Mouse (Mus musculus) lung, adult 2 months (tissue): ENCODE measurements around the gene Arhgap31.
"Not testable (repeated sequence)": the region's sequence is repeated elsewhere in the genome, so short reads cannot be mapped to it uniquely, and the experiment has no call there.

ENCODE experiments used
- CTCF ChIP-seq: fragments of 200-500 bp; IDR thresholded peaks from 2 replicates; pipeline ENCODE4 v1.5.1; 2011; ENCODE audit warnings: mild to moderate bottlenecking, low read length, control low read depth; ENCODE audit not compliant: insufficient read depth
- POLR2A ChIP-seq: fragments of 200-500 bp; IDR thresholded peaks from 2 replicates; pipeline ENCODE4 v1.6.1; 2011; ENCODE audit warnings: low read depth, mild to moderate bottlenecking, control low read depth, low read length, borderline replicate concordance; ENCODE audit errors: extremely low read depth

- TF ChIP-seq CTCF, POLR2A: not testable (repeated sequence)
These were observed 1.1 kb upstream of the Arhgap31 start for GRCm38 (mm10) chr16:38714259-38714526.
